Mouse (Mus musculus) adrenal gland, postnatal 10 days (tissue): ENCODE measurements around the gene Adcy1. TPM values are rescaled to one million over a fixed set of nuclear protein-coding genes. Genes with fewer than 3 reads are reported as not detected.
A peak's percentile ranks its signal among the peaks of the same experiment; 100 is the strongest.

Experiments
- DNase-seq: peaks from one replicate; pipeline ENCODE4 v3.0.0; 2021; ENCODE audit warnings: mixed read lengths
- total RNA-seq, 2 experiments: library from RNA; stranded (reverse); gene quantifications; 2 replicates each; pipeline ENCODE4 v1.2.3; 2021

The Adcy1 gene
- total RNA-seq, 2 experiments from 2014 or later, result 3.3 to 4.4 TPM

- no peak for DNase-seq
These were observed 121.1 kb downstream of the Adcy1 start for GRCm38 (mm10) chr11:7184420-7184819.

GRCm38 (mm10) chr11:7187472-7187871 lies 124.2 kb downstream of the Adcy1 start:
- DNase-seq, result no peak

- DNase-seq, result no peak
These were observed 125.2 kb downstream of the Adcy1 start, which contains the start of gene Gm11985 for GRCm38 (mm10) chr11:7188469-7188868. Gene Gm11985, minus strand, starts transcription at chr11:7188569.

- no peak for DNase-seq
These were observed 129.4 kb downstream of the Adcy1 start for GRCm38 (mm10) chr11:7192710-7193109.

GRCm38 (mm10) chr11:7193134-7193533 lies 129.8 kb downstream of the Adcy1 start:
- no peak for DNase-seq

GRCm38 (mm10) chr11:7194432-7195311 lies 131.4 kb downstream of the Adcy1 start:
- no peak for DNase-seq

- no peak for DNase-seq
These were observed 132.0 kb downstream of the Adcy1 start for GRCm38 (mm10) chr11:7195312-7195685.

GRCm38 (mm10) chr11:7197491-7197941 lies 134.2 kb downstream of the Adcy1 start, which contains the start of gene Igfbp1:
Gene Igfbp1, plus strand, starts transcription at chr11:7197782.
- no peak for DNase-seq

- DNase-seq, result no peak
These were observed 134.7 kb downstream of the Adcy1 start for GRCm38 (mm10) chr11:7198006-7198405.

- DNase-seq, result no peak
These were observed 135.4 kb downstream of the Adcy1 start for GRCm38 (mm10) chr11:7198481-7199256.

GRCm38 (mm10) chr11:7199736-7200392 lies 136.6 kb downstream of the Adcy1 start:
- peak; percentile 72 for DNase-seq

- no peak for DNase-seq
These were observed 137.1 kb downstream of the Adcy1 start for GRCm38 (mm10) chr11:7200393-7200783.

- no peak for DNase-seq
These were observed 138.9 kb downstream of the Adcy1 start for GRCm38 (mm10) chr11:7202206-7202605.

- DNase-seq, result no peak
These were observed 140.6 kb downstream of the Adcy1 start for GRCm38 (mm10) chr11:7203846-7204245.

- DNase-seq, result peak; percentile 90
These were observed 147.1 kb downstream of the Adcy1 start for GRCm38 (mm10) chr11:7210343-7210742.

- DNase-seq, result peak; percentile 37
These were observed 147.9 kb downstream of the Adcy1 start for GRCm38 (mm10) chr11:7211211-7211610.

GRCm38 (mm10) chr11:7212126-7212798 lies 149.0 kb downstream of the Adcy1 start:
- no peak for DNase-seq

GRCm38 (mm10) chr11:7213161-7213500 lies 149.8 kb downstream of the Adcy1 start:
- no peak for DNase-seq

GRCm38 (mm10) chr11:7213501-7214341 lies 150.4 kb downstream of the Adcy1 start, which contains the start of gene Igfbp3:
Gene Igfbp3, minus strand, starts transcription at chr11:7213923.
- DNase-seq, result peak; percentile 66

GRCm38 (mm10) chr11:7214342-7214660 lies 151.0 kb downstream of the Adcy1 start:
- DNase-seq, result no peak

GRCm38 (mm10) chr11:7214761-7215160 lies 151.5 kb downstream of the Adcy1 start:
- DNase-seq, result peak; percentile 63
